Mouse (Mus musculus): Measurements from ENCODE around the gene Top2b.

GRCm38 (mm10) chr14:16359704-16360103, 5.3 kb upstream of the Top2b start:
- TF ChIP-seq POLR2A (IDR thresholded peaks at IDR 0.05; ENCODE audit: borderline replicate concordance, control insufficient read depth, low read depth, low read length) (no peak), CTCF (IDR thresholded peaks at IDR 0.05; ENCODE audit: control insufficient read depth, insufficient read depth, low read length) (no peak)

Data from bone marrow, adult 2 months (tissue).